Mouse (Mus musculus) 3134 (cell line): ENCODE results near the gene Gm266.

Experiments used
- DNase-seq: peaks from one replicate; pipeline ENCODE4 v3.0.0-alpha.2; 2011; ENCODE audit warnings: low spot score; ENCODE audit not compliant: insufficient read length; ENCODE audit errors: extremely low read depth

Gm266 gene

DNA sequence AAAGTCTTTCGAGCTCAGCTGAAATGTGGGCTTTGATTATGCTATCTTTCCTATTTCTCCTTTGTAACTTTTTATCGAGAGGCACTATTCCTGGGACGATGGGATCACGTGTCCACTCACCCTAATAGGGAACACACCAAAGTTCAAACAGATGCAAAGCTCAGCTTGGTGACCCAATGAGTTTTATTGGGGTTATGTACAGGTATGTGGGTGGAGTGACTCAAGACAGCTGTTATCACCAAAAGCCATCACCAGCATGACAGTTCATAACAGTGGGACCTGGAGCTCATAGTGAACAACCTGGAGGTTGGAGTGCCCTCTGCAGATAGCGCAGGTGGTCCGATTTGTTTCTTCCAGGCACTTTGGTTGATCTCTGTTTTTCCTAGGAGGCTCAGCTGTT, 46.8 kb downstream of the Gm266 start:
- DNase-seq = no peak

DNA sequence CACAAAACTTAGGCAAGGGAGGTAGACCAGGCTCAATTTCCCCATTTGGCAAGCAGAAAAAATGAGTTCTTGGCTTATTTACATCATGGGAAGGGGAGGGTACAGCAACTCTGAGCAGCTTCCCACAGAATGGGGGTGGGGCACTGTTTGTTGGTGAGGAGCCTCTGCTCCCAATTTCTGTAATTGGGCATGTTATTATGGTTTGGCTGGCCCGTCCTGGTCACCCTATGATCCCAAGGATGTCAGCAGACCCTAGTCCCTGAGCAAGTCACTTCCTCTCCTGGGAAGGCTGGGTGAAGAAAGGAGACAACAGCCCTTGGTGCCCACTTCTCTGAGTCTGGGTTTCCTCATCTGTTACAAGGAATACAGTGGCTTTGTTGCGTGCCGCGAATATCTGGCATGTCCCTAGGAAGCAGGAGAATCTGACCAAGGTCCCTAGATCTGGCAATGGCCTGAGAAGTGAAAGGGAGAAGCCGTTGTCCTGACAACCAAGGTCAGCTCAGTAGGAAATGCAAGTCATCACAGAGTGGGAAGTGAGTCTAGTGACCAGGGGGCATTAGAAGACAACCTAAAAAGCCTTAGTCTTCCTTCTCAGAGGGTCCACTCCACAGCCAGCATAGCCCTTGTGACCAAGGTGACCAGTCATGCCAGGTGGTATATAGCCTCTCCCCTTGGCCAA, 48.3 kb downstream of the Gm266 start:
- DNase-seq = no peak

DNA sequence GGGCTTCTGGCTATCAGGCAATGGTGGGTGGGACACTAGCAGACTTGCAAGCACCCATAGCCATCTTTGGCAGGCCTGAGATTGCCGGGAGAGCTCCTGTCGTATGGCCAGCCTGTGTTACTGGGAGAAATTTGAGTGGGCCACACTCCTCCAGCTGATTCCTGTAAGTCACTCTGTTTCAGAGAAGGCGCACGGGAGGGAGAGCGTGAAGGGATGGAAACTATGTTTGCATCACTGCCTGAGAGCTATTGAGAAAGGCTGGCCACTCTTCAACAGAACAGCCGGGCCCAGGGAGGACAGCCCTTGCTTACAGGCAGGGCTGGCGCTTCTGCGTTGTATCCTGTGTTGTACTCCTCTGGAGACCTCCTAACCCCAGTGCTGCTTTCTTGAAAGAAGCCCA, 49.0 kb downstream of the Gm266 start:
- no peak for DNase-seq

DNA sequence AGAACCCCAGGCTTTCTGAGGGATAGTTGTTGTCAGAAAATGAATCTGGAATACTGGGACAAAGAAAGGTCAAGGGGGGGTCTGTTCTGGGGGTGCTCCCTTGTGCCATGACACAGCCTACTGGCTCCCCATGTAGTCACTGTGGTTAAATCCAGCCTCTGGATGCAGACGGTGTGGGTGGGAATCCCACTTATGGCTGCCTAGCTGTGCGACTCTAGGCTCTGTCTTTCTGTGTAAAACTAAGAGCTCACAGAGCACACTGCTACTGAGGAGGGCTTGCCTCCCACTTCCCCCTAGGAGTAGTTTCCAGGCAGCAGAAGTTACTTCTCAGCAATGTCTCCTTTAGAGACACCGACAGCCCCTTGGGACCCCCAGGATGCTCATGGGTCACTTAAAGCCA, 49.5 kb downstream of the Gm266 start:
- DNase-seq = no peak

DNA sequence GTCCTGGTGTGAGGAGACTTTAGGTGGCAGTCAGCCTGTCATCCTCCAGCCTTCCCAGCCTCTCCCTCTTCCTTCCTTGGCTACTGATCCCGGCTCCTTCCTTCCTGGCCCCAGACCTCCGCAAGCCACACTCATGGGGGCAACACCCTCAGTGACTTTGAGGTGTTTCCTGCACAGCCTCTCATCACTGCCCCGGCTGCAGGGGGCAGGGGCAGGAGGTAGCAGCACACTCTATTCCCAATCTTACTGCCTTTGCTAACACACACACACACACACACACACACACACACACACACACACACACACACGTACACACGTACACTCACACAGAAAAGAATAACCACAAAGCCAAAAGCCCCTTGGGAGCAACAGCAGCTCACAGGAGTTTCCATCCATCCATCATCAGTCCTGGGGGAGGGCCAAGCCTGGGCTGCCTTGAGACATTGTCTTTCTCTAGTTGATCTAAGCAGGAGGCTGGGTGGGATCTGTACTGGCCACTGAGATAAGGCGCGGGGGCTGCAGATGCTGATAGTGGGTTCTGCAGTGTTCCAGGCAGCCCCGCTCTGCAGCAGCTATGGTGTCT, 50.8 kb downstream of the Gm266 start:
- DNase-seq = no peak
